Mouse (Mus musculus) frontal cortex, postnatal 10 days (tissue): ENCODE data around the gene Cgnl1.

Experiments used
- DNase-seq, 2 experiments: peaks; one replicate each; pipeline ENCODE4 v3.0.0; 2022; ENCODE audit warnings: low spot score in 2 of 2, mixed read lengths in 1 of 2

The Cgnl1 gene

DNA sequence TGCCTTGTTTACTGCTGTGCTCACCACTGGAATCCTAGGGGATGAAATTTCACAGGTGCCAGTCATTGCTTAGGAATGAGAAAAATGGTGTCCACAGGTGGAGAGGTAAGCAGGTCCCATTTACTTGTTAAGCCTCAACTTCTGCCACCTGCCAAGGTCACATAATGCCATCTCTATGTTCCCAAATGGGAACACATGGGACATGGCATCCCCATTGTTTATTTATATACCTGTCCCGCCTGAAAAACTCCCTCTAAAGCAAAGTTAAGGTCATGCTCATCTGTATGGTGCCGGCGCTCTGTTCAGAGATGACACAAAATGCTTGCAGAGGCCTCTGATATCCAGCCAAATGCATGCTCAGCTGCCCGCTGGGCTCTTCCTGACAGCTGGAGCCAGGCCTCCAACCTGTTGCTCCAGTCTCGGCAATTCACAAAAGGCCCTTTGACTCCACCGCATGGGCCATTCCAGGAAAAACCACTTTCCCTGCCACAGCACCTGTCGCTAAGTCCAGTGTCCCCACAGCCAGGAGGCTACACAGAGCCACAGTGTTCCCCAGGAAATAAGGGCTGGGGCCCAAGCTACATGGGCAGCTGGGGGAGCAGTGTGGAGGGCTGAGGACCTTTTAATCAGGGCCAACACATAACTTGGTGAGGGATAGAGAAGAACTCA lies 192.4 kb downstream of the Cgnl1 start:
- peak; percentile 22 to 25 for DNase-seq
